Mouse (Mus musculus): Measurements from ENCODE around the gene Nsun2.

The Nsun2 gene

DNA sequence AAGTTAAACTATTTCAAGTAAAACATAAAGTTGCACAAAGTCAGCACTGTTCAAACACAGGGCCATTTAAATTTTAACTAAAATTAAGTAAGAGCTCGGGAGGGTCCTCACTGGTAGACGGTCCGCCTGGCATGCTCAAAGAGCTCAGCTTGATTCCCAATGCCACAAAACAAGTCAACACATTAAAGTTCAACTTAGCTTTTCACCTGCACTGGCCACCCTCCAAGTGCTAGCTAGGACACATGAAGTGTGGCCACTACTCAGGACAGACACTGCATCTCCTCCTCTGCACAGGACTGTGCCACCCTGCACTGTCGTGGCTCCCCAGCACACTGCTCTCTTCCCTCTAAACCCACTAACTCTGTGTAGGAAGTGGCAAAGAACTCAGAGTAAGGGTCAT, 7.7 kb upstream of the Nsun2 start:
- DNase-seq: no peak

DNA sequence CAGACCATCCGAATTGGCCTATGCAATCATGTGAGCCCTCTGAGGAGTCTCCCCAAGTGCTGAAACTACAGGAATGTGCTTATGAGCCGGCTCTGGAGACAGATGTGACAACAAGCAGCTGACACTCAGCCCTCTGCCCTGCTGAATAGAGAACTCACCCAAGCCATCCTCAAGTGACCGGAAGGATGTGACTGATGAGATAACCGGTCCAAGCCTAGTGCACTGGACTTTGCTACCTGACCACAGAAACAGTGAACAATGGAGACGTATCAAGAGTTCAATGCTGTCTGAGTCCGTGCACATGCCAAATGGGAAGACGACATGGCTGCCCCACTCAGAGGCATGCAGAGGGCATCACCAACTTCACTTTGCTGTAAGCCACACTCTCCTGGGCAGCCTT, 5.0 kb upstream of the Nsun2 start:
- DNase-seq: no peak

DNA sequence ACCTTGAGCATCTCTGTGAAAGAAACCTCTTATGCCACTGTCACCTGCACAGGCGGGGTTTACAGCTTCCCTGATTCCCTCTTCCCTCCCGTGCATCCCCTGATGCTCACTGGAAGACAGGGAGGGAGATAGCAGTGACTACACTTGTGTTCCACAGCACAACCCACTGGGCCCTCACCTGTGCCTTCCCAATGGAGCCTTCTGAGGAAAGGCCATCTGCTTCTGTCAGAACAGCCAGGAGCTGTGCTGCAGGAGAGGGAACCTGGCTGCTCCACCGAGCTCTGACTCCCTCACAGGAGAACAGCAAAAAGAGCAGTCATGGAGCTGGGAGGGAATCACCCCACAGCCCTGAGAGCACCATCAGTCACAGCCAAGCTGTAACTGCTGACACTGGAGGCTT, 3.4 kb upstream of the Nsun2 start:
- DNase-seq: peak; percentile 77

DNA sequence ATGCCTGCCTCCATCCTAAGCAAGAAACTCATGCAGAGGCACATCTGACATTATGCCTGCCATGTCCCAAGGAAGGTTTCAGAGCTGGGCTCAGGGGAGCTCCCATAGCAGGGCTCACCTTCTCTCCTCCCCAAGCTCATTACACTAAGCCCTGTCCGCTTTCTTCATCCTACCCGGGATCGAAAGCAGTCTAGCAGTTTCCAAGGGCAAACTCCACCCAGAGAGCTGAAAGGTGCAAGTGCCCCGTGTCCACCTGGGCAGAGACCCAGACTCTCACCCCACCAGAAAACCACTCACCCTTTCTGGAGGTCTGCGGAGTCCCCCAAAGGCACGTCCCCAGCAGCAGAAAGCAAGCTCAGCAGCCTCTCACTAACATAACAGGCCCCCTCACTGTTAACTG, 2.6 kb upstream of the Nsun2 start:
- DNase-seq: no peak

DNA sequence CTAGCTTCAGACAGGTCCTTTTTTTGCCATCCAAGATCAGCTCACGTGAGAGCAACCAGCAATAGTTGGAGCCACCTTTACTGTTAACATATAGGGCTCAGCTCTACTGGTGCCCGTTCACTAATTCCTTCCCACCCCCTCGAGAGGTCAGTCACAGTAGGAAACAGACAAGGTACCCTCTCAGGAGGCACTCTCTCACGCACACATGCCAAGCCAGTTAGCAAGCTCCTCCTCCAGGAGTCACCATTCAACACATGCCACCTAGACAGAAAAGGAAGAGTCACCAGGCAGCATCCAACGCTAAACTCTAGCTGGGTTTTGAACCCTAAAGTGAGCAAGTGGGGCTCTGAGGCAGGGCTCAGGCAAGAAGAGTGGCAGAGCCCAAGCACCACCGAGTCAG, 2.1 kb upstream of the Nsun2 start:
- DNase-seq: peak; percentile 56

DNA sequence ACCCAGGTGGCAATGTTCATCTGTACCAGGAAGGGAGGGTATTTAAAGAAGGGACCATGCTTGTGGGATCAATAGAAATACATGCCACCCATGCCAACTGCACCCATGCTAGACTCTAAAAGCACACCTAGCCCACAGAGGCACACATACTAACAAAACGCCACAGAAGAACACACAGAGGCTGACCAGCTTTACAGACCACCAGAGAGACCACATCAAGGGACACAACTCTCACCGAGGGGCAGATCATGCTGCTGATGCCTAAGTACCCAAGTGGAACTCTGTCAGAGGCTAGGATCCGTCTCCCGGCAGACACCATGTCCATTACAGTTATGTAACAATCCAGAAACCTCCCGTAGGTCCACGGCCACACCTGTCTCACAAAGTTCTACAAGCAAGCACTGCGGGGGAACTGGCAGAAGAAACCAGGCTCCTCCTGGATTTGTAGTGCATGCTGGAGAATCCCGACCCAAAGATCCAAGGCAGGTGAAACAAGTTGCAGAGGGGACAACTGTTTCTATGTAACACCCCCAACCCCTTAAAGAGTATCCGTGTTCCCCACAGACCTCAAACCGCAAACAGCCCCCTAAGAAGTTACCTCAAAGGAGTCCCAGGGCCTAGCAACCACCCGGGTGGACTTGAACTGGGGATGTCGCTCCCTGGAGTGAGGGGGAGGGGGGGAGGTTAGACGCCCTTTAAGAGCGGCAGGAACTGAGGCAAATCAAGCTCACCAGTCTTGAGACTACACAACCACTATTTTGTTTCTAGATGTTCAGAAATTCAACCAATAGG, 1.2 kb upstream of the Nsun2 start:
- peak; percentile 71 for DNase-seq

DNA sequence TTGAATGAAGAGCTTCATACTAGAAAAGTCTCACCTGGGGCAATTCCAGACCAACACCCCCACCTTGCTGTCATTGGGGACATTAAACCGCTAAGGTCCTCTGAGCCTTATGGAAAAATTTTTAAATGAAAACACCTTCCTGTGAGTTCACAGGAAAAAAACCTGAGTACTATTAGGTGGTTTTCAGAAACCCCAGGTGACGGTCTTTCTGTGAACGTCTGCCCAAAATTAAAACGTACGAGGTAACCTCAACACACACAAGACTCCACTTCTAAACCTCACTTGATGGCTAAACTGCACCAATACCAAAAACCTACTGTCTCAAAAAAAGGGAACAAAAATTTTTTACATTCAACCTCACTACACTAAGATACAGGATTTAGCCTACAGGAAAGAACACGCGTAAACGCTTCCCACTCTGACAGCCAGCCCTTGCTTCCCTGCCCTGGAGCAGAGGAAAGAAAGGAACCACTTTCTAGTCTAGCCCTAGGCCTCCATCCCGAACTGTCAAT, 597 bp upstream of the Nsun2 start:
- peak; percentile 66 for DNase-seq

DNA sequence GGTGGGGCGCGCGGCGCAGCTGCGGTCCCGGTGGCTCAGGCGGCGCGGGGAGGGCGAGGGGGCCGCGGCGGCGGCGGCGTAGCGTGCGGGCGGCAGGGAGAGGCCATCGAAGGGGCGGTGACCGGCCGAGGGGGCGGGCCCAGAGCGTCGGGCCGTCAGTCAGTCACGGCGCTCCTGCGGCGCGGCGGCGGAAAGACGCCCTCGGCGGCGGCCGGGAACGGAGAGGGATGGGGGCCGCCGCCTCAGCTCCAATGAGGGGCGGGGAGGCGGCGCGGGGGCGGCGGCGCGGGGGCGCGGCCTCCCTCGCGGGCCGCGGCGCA, 748 bp downstream of the Nsun2 start, which contains the start of gene Tent4a:
Gene Tent4a, minus strand, starts transcription at position 284 of the 320 bp plus-strand sequence.
- DNase-seq: no peak

DNA sequence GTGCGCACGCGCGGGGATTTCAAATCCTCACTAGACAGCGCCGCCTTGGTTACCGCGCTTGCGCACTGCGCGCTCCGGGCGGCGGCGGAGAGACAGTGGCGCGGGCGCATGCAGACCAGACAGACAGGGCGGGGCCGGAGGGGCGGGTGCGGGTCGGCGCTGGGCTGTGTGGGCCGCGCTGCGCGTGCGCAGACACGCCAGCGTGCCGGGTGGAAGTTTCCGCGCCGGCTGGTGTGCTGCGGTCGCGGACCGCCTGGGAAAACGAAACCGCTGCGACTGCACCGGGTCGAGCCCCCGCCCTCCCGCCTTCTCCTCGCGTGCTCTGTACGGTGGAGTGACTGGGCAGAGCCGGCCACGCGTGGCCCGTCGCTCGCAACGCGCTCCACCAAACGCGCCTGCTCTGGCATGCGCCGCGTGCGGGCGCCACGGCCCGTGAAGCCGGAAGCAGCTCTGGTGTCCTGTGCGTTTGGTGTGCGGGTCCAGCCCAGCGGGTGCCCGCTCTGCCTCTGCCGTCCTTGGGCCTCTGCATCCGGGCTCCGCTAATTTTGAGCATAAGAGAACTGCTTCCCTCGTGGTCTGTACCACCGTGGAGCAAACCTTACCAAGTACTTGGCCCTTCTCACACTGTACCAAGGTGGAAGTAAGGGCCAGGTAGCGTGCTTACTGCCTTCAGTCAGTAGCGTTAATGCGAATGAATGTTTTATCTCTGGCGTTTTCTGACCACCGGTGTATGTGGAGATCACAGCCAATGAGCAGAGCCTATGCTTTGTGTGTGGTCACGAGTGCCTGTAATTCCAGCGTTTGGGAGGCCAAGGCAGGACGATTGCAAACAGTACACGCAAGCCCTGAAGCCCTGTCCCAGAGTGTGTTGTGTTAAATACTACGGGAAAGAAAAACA, 1.4 kb downstream of the Nsun2 start:
- peak; percentile 98 for DNase-seq

DNA sequence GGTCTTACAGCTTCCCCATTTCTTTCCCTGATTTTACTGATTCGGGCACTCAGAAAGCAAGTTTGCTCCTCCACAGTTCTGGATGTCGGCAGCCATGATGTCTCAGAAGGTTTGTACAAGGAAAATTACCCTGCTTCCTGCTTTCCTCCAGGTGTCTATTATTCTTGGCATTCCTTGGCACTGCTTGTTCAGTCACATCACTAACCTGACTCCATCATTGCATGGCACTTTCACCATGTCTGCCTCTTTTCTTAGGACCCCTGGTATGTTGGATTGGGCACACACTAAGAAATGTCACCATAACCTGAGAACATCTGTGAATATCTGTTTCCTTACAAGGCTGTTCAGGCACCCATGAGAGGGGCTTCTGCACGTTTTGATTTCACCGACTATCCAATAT, 2.5 kb downstream of the Nsun2 start:
- no peak for DNase-seq

DNA sequence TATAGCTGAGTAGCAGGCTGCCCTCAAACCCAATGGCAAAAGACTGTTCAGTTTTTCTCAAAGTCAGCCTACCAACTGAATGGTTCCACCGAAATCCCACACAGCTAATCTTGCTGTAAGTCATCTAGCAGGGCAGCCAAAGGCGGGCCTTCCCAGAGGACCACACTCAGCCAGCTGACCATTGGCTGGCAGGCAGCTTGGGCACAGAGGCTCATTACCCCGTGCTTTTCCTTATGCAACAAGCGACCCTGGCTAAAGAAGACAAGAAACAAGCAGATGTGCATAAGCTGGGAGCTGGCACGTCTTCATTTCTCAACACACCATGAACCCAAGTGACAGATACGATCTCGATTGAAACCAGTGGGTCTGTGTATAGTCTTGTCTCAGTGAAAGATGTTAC, 3.8 kb downstream of the Nsun2 start:
- DNase-seq: peak; percentile 26

DNA sequence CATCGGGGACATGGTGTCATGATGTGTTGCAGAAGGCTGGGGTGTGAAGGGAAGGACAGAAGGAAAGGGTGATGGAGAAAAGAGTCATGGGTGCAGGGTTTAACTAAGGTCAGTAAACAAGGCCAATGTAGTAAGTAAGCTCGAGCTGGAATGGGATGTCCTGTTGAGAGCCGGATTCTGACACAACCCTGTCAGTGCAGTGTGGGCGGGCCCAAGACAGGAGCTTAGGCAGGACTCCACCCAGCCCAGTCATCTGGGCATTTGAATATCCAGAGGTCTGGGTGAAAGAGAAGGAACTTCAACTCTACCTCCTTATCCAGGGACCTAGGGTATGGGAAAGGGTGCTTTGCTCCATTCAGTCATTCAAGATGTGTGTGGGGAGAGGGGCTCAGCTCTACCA, 4.8 kb downstream of the Nsun2 start:
- peak; percentile 13 for DNase-seq

DNA sequence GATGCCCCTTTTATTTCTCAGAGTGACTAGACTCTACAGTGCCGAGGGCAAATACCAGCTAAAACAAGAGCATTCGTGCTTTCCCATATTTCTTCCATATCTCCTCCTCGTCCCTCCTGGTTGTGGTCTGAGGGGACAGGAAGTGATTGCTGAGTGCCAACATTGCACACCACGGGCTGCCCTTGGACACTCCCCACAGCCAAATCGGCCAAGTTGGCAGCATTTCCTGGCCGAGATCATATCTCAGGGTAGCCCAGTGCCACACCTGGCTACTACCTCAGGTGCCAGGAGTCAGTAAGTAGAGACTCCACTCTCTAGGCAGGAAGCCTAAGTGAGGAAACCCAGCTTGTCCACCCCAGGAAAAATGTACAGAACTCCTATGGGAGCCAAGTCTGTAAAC, 7.7 kb downstream of the Nsun2 start:
- DNase-seq: peak; percentile 45

DNA sequence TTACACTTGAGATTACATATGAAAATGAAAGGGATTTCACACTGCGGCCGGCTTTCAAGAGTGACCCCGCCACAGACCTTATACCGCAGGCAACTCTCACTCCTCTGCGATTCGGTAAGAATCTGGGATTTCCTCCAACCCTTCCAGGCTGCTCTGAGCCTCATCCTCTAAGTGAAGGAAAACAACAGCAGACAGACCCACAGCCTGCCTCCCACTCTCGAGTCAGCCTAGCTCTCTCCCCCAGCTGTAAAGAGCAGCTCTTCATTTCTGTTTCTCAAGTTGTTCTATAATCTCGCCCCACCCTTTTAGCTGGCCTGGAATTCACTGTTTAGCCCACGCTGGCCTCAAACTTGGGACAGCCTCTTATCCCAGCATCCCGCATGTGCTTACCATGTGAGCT, 8.2 kb downstream of the Nsun2 start:
- DNase-seq: peak; percentile 15

DNA sequence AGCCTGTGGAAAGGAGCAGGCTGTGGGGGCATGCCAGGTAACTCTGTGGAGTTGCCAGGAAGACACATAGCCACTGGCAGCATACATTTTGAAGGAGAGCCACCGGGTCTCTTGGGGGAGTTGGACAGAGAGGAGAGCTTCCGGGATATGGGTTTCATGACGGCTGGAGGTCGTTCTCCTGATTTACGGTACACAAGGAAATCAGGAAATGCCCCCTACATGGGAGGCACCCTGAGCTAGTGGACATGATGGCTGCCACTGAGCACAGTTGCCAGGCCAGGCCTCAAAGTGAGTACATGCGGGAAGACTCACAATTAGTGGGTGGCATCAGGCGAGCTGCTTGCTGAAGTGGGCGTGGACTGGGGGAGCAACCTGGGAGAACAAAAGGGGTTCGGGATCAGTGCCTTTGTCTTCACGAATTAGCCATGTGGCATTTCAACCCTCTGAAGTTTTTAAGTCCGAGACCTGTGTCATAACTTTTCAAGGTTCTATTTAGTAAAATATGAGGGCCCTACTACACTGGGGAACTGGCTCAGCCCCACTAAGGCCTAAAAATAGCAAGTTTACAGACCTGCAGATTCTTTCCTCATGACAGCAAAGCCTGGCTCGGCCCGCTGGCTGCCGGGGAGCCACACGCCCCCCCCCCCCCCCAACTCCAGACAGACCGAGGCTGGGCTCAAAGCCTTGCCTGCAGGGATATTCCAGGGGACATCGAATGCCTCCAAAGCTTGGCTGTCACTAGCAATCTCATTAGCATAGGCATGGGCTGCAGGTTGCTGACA, 9.2 kb downstream of the Nsun2 start:
- peak; percentile 8 for DNase-seq

DNA sequence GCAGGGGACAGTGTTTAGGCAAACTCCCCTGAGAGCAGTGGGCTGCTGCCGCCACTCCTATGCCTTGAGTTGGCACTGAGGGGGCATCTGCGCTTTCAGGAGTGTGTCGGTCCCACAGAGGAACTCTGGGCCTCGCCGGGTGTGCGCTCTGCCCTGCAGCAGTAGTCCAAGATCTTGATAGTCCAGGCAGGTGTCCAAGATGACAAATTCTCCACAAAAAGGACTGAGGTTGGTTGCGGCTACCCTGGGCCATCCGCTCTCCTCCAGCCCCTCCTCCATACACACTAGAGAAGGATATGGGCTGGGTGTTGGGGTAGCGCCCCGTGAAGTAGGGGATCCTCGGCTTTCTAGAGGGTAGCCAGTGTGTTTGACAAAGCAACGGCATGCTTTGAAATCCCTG, 10.0 kb downstream of the Nsun2 start:
- DNase-seq: no peak

DNA sequence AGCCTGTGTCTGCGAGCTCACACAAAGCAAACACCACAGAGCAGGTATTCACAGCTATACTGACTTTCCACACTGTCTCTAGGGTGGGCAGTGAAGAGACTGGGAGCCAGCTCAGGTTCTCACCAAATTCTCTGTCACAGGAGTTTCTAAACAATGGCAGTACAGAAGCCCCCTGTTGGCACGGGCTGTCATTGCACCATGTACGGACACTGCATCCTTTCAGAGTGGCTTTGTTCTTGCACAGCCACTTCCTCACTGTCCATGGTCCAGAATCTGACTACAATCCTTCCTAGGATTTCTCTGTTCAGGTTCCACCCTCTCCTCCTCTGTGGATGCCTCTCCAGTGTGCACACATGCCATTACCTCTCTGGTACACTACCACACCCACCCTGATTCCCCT, 11.5 kb downstream of the Nsun2 start:
- no peak for DNase-seq

DNA sequence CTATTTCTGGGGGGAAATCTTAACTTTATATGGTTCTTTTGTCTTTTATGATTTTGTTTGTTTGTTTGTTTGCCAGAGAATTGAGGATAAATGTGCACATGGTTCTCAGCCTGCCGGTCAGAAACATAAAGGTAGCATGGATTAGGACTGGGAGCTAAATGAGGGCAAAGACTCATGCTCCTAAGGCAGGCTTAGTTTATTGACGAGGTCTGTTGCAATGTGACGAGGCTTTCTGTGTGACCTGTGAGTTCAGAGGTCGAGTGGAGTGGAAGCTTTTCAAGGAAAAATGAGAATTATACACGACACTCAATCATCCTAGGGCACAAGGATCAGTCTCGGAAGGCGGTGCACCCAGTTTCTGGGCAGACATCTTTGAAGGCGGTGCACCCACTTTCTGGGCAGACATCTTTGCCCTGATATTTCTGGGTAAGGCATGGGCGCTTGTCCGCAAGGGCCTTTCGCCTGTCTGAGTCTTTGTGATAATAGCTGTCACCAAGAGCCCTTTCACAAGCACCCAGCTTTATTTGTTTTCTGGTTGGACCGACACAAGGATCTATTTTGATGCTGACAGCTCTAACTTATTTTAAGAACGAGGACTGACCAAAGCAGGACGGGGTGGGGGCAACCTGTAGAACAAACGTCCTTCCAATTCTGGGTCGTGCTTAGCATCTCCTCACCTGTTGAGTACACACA, 14.1 kb downstream of the Nsun2 start:
- no peak for DNase-seq

DNA sequence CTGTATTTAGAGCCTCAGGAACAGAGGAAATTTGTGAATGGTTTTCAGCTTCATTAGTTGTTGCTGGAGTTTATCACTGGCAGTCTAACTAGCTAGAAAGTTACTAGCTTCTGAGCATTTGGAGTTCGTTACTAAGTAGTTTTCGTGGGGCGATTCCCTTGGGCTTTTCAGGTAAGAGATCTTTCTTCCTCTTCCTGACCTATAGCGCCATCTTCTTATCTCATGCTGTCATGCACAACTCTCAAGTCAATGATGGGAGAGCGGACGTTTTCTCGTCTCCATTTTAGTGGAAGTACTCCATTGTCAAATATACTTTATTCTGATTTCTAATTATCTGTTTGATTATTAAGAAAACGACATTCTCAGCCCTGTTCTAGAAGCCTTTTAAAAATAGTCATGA, 16.4 kb downstream of the Nsun2 start:
- DNase-seq: no peak

DNA sequence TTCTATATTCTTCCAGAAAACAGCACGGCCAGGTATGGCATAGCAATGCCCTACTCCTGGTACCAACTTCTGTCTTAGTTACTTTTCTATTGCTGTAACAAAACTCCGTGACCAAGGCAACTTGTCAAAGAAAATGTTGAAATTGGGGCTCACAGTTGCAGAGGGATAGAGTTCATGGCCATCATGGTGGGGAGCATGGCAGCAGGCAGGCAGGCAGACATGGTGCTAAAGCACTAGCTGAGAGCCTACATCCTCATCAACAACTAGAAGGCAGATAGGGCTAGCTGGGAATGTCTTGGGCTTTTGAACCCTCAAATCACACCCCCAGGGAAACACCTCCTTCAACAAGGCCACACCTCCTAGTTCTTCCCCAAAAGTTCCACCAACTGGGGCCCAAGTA, 17.3 kb downstream of the Nsun2 start:
- no peak for DNase-seq

DNA sequence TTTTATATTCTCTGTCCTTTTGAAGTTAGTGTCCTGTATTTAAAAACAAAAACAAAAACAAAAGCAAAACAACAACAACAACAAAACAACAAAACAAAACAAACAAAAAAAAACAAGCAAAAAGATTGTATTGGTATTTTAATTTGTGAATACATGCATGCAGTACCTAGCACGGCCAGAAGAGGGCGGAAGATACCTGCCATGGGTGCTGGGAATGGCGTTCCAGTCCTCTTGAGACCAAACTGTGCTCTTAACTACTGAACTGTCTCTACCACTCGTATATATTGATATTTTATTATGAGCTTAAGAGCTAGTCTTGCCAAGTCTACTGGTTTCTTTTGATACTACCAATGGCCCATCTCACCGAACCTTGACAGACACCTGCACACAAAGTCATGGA, 19.5 kb downstream of the Nsun2 start:
- DNase-seq: no peak

DNA sequence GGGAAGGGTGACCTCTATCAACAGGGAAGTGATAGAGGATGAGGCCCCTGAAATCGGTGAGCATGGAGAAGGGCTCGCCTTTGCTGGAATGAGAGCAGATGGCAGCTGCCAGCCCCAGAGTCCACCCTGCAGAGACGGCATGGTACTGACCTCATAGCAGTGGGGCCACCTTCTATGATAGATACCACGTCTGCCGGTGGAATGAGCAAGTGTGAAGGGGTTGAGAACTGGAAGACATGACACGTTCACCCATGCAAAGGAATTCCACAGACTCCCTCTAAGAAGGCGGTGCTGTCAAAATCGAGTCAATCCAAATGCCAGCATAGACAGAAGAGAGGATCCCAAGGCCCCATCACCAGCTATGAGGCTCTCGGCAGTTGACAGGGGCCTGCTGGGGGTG, 20.7 kb downstream of the Nsun2 start:
- no peak for DNase-seq

DNA sequence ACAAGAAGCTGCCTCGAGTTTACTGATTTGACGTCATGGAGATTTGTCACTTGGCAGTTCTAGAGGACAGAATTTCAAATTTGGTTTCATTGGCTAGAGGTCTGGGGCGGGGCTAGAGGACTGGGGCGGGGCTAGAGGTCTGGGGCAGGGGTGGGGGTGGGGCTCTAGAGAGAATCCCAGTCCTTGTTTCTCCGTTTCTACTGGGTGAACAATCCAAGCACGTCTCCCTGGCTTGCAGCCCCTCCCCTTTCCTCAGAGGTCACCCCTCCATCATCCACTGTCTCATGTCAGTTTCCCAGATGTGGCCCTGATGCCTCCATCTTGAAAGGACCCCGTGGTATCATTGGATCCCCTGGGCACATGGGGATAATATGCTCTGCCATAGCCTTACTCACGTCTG, 21.5 kb downstream of the Nsun2 start:
- no peak for DNase-seq

All from cerebellum, adult 9-10 months (tissue).